Mouse (Mus musculus): ENCODE data around the gene Cacna1h. TPM values are rescaled to one million over a fixed set of nuclear protein-coding genes. Genes with fewer than 3 reads are reported as not detected.

Cacna1h gene
- polyA plus RNA-seq, 1 experiment: 0.12 TPM

- H3K4me3 ChIP-seq: no peak overlapping the region
- no peak overlapping the region for H3ac ChIP-seq (ENCODE audit: control insufficient read depth, insufficient read length)
- H3K36me3 ChIP-seq (ENCODE audit: control insufficient read depth, insufficient read depth): no peaks in the 10 kb centered on the region
- peaks cover 58% of the 10 kb centered on the region for H3K27me3 ChIP-seq (ENCODE audit: control insufficient read depth, insufficient read depth, insufficient read length)
- no peak for TF ChIP-seq POLR2A (IDR thresholded peaks at IDR 0.05; ENCODE audit: insufficient read length, low read depth)
- TF ChIP-seq USF1 (IDR thresholded peaks at IDR 0.05; ENCODE audit: low read depth): no peak
- TF ChIP-seq SRF (IDR thresholded peaks at IDR 0.05; ENCODE audit: control insufficient read depth, insufficient read length, low read depth): no peak
- TF ChIP-seq MAX (IDR thresholded peaks at IDR 0.05; ENCODE audit: low read depth): no peak
- TF ChIP-seq CEBPB (IDR thresholded peaks at IDR 0.05; ENCODE audit: insufficient read depth, poor library complexity, severe bottlenecking): no peak
- TF ChIP-seq REST (IDR thresholded peaks at IDR 0.05; ENCODE audit: insufficient read depth, insufficient read length): no peak
- TF ChIP-seq TCF12 (IDR thresholded peaks at IDR 0.05; ENCODE audit: insufficient read depth, poor library complexity, severe bottlenecking): no peak
- no peak for TF ChIP-seq E2F4 (IDR thresholded peaks at IDR 0.05; ENCODE audit: insufficient read depth)
- TF ChIP-seq MYOD1 (IDR thresholded peaks at IDR 0.05; ENCODE audit: control insufficient read depth in 1 of 3, insufficient read length in 2 of 3, low read depth in 2 of 3): no peak
- TF ChIP-seq POLR2AphosphoS2 (IDR thresholded peaks at IDR 0.05; ENCODE audit: insufficient read length, low read depth): no peak
- no peak for TF ChIP-seq TCF3 (IDR thresholded peaks at IDR 0.05; ENCODE audit: insufficient read length, low read depth)
- H3K79me2 ChIP-seq (ENCODE audit: control insufficient read depth, insufficient read depth): no peaks in the 10 kb centered on the region
- H3K4me2 ChIP-seq (ENCODE audit: low read depth): no peak overlapping the region
Observed at GRCm38 (mm10) chr17:25469798-25470197, 36.2 kb upstream of the Cacna1h start.

- Histone ChIP-seq H3K79me2 (ENCODE audit: control insufficient read depth, insufficient read depth) (no peaks in the 10 kb centered on the region), H3ac (ENCODE audit: control insufficient read depth, insufficient read length) (no peak overlapping the region), H3K27me3 (ENCODE audit: control insufficient read depth, insufficient read depth, insufficient read length) (peaks cover 45% of the 10 kb centered on the region), H3K36me3 (ENCODE audit: control insufficient read depth, insufficient read depth) (no peaks in the 10 kb centered on the region), H3K4me3 (no peak overlapping the region), H3K4me2 (ENCODE audit: low read depth) (no peak overlapping the region)
- TF ChIP-seq REST (IDR thresholded peaks at IDR 0.05; ENCODE audit: insufficient read depth, insufficient read length) (no peak), POLR2AphosphoS2 (IDR thresholded peaks at IDR 0.05; ENCODE audit: insufficient read length, low read depth) (no peak), E2F4 (IDR thresholded peaks at IDR 0.05; ENCODE audit: insufficient read depth) (no peak), MAX (IDR thresholded peaks at IDR 0.05; ENCODE audit: low read depth) (no peak), SRF (IDR thresholded peaks at IDR 0.05; ENCODE audit: control insufficient read depth, insufficient read length, low read depth) (no peak), CEBPB (IDR thresholded peaks at IDR 0.05; ENCODE audit: insufficient read depth, poor library complexity, severe bottlenecking) (no peak), MYOG (IDR thresholded peaks at IDR 0.05; ENCODE audit: control insufficient read depth in 1 of 3, insufficient read depth in 1 of 3, insufficient read length in 2 of 3, low read depth in 2 of 3) (no peak), USF1 (IDR thresholded peaks at IDR 0.05; ENCODE audit: low read depth) (no peak), TCF3 (IDR thresholded peaks at IDR 0.05; ENCODE audit: insufficient read length, low read depth) (no peak), POLR2A (IDR thresholded peaks at IDR 0.05; ENCODE audit: insufficient read length, low read depth) (no peak), TCF12 (IDR thresholded peaks at IDR 0.05; ENCODE audit: insufficient read depth, poor library complexity, severe bottlenecking) (no peak), MYOD1 (IDR thresholded peaks at IDR 0.05; ENCODE audit: control insufficient read depth in 1 of 3, insufficient read length in 2 of 3, low read depth in 2 of 3) (no peak)
Observed at GRCm38 (mm10) chr17:25468301-25468700, 34.7 kb upstream of the Cacna1h start.

GRCm38 (mm10) chr17:25467781-25468180 lies 34.2 kb upstream of the Cacna1h start:
- no peaks in the 10 kb centered on the region for H3K79me2 ChIP-seq (ENCODE audit: control insufficient read depth, insufficient read depth)
- H3K36me3 ChIP-seq (ENCODE audit: control insufficient read depth, insufficient read depth): no peaks in the 10 kb centered on the region
- no peak overlapping the region for H3K4me3 ChIP-seq
- H3K4me2 ChIP-seq (ENCODE audit: low read depth): no peak overlapping the region
- peaks cover 48% of the 10 kb centered on the region for H3K27me3 ChIP-seq (ENCODE audit: control insufficient read depth, insufficient read depth, insufficient read length)
- H3ac ChIP-seq (ENCODE audit: control insufficient read depth, insufficient read length): no peak overlapping the region
- no peak for TF ChIP-seq MYOG (IDR thresholded peaks at IDR 0.05; ENCODE audit: control insufficient read depth in 1 of 3, insufficient read depth in 1 of 3, insufficient read length in 2 of 3, low read depth in 2 of 3)
- TF ChIP-seq REST (IDR thresholded peaks at IDR 0.05; ENCODE audit: insufficient read depth, insufficient read length): no peak
- TF ChIP-seq MYOD1 (IDR thresholded peaks at IDR 0.05; ENCODE audit: control insufficient read depth in 1 of 3, insufficient read length in 2 of 3, low read depth in 2 of 3): no peak
- no peak for TF ChIP-seq TCF3 (IDR thresholded peaks at IDR 0.05; ENCODE audit: insufficient read length, low read depth)
- TF ChIP-seq POLR2AphosphoS2 (IDR thresholded peaks at IDR 0.05; ENCODE audit: insufficient read length, low read depth): no peak
- no peak for TF ChIP-seq E2F4 (IDR thresholded peaks at IDR 0.05; ENCODE audit: insufficient read depth)
- TF ChIP-seq TCF12 (IDR thresholded peaks at IDR 0.05; ENCODE audit: insufficient read depth, poor library complexity, severe bottlenecking): no peak
- no peak for TF ChIP-seq POLR2A (IDR thresholded peaks at IDR 0.05; ENCODE audit: insufficient read length, low read depth)
- TF ChIP-seq CEBPB (IDR thresholded peaks at IDR 0.05; ENCODE audit: insufficient read depth, poor library complexity, severe bottlenecking): no peak
- no peak for TF ChIP-seq USF1 (IDR thresholded peaks at IDR 0.05; ENCODE audit: low read depth)

- Histone ChIP-seq H3K4me3 (no peak overlapping the region), H3ac (ENCODE audit: control insufficient read depth, insufficient read length) (no peak overlapping the region), H3K36me3 (ENCODE audit: control insufficient read depth, insufficient read depth) (no peaks in the 10 kb centered on the region), H3K27me3 (ENCODE audit: control insufficient read depth, insufficient read depth, insufficient read length) (peaks cover 49% of the 10 kb centered on the region), H3K79me2 (ENCODE audit: control insufficient read depth, insufficient read depth) (no peaks in the 10 kb centered on the region), H3K4me2 (ENCODE audit: low read depth) (no peak overlapping the region)
- TF ChIP-seq USF1 (IDR thresholded peaks at IDR 0.05; ENCODE audit: low read depth) (no peak), CEBPB (IDR thresholded peaks at IDR 0.05; ENCODE audit: insufficient read depth, poor library complexity, severe bottlenecking) (no peak), TCF12 (IDR thresholded peaks at IDR 0.05; ENCODE audit: insufficient read depth, poor library complexity, severe bottlenecking) (no peak), SRF (IDR thresholded peaks at IDR 0.05; ENCODE audit: control insufficient read depth, insufficient read length, low read depth) (no peak), POLR2A (IDR thresholded peaks at IDR 0.05; ENCODE audit: insufficient read length, low read depth) (no peak), REST (IDR thresholded peaks at IDR 0.05; ENCODE audit: insufficient read depth, insufficient read length) (no peak), E2F4 (IDR thresholded peaks at IDR 0.05; ENCODE audit: insufficient read depth) (no peak), MYOD1 (IDR thresholded peaks at IDR 0.05; ENCODE audit: control insufficient read depth in 1 of 3, insufficient read length in 2 of 3, low read depth in 2 of 3) (no peak), TCF3 (IDR thresholded peaks at IDR 0.05; ENCODE audit: insufficient read length, low read depth) (no peak), POLR2AphosphoS2 (IDR thresholded peaks at IDR 0.05; ENCODE audit: insufficient read length, low read depth) (no peak), MYOG (IDR thresholded peaks at IDR 0.05; ENCODE audit: control insufficient read depth in 1 of 3, insufficient read depth in 1 of 3, insufficient read length in 2 of 3, low read depth in 2 of 3) (no peak)
Observed at GRCm38 (mm10) chr17:25466257-25466656, 32.7 kb upstream of the Cacna1h start.

Measured in myocyte (in vitro differentiated cells).